Mouse (Mus musculus) kidney, adult 18-20 months (tissue): Measurements from ENCODE around the gene Ralgps1.

Experiments
- DNase-seq: peaks from one replicate; pipeline ENCODE4 v3.0.0; 2021

The Ralgps1 gene

DNA sequence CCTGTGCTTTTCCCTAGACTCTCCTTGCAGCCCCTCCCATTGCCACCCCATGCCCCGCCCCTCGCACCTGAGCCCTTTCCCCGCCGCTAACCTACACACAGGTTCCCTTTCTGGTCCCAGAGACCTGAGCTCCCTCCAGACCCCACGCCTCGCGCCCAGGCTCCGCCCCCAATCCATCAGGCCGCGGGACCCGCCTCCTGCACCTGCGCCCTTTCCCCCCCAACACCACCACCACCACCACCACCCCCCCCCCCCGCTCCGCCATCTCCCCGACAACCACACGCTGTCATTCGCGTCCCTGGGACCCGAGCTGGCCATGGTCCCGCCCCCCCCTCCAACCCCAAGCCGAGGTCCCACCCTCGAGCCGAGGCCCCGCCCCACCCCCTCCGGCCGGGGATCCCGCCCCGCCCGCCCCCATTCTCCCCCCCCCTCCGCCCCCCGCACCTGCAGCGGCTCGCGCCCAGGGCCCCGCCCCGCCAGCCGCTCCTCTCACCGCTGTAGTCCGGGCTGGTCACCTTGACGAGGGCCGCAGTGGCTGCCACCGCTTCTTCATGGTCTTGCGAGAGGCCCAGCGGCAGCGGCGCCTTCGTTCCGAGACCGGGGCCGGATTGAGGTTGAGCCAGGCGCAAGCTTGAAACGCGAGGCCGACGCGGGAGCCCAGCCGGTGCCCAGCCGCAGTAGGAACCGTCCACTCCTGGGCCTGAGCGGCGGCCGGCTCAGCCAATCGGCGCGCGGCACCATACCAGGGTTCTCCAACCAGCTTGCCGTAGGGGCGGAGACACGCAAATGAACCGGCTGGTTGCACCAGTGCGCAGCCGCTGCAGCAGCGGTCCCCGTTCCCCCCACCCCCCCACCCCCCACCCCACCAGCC is at the start of gene Ralgps1:
Gene Ralgps1, minus strand, starts transcription at position 710 of the 871 bp plus-strand sequence.
- DNase-seq, result peak; percentile 98

GRCm38 (mm10) chr2:33417454-33417853 is 46.2 kb upstream of the Ralgps1 start:
- DNase-seq, result no peak

DNA sequence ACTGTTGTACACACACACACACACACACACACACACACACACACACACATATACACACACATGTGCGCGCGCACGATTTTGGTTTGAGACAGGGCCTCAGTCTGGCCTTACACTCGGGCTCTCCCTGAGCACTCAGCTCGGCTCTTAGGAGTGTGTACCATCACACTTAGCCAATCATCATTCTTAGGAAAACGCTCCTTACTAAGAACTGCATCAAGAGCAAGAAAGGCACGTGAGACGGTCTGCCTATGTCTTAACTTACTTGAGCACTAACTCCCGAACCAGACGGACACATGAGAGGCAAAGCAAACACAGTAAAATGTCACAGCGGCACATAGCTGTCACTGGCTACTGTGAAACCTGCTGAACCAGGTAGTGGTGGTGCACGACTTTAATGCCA is 42.7 kb upstream of the Ralgps1 start:
- DNase-seq, result no peak

- DNase-seq, result no peak
Observed at GRCm38 (mm10) chr2:33412111-33412510, 40.8 kb upstream of the Ralgps1 start.

GRCm38 (mm10) chr2:33403511-33404003 is 32.3 kb upstream of the Ralgps1 start:
- no peak for DNase-seq

DNA sequence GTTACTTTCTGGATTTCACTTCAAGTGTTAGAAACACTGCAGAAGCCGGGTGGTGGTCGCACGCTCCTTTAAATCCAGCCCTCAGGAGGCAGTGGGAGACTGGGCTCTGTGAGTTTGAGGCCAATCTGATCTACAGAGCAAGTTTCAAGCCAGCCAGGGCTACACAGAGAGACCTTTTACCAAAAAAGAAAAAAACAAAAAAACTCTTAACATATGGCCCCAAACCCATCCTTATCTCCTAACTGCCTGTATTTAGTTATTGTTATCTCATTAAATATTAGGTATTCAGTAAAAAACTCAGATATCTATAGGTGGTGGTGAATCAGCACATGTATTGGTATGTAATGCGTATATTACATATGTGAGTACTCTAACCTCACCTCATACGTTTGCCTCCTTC is 31.4 kb upstream of the Ralgps1 start:
- no peak for DNase-seq

DNA sequence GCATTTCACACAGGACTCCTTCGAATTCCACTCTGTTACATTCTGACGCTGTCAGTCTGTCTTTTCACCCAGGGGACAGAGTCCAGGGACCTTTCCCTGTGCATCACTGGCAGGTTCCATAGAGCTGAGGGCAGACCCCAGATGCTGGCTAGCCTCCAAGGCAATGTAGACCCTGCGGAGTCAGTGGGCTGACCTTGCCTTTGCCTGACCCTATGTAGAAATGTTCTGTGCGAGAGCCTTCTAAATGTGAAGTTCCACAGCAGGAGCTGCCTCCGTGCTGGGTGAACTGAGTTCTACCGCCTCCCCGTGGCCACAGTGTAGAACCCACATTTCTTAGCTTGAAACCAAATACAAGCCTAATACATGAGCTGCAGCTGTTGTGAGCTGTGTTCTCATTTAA is 30.9 kb upstream of the Ralgps1 start:
- peak; percentile 69 for DNase-seq

GRCm38 (mm10) chr2:33401217-33401616 is 29.9 kb upstream of the Ralgps1 start:
- DNase-seq, result peak; percentile 34

- DNase-seq, result no peak
Observed at GRCm38 (mm10) chr2:33400541-33400940, 29.3 kb upstream of the Ralgps1 start.

DNA sequence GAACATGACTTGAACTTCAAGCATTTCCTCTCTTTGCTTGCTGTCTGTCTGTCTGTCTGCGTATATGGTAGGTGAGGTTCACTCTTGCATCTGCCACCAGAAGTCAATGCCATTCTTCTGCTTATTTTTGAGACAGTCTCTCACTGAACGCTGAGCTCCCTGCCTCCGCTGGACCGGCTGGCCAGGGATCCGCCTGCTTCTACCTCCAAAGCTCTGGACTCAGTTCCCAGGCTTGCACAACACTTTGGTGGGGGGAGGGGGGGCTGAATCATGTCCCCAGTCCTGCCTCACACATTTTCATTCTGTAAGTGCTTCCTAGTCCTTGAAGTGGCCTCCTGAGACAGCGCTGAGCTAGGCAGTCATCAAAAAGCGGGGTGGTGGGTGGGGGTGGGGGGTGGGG is 27.8 kb upstream of the Ralgps1 start:
- no peak for DNase-seq

- no peak for DNase-seq
Observed at GRCm38 (mm10) chr2:33397036-33397435, 25.8 kb upstream of the Ralgps1 start.

DNA sequence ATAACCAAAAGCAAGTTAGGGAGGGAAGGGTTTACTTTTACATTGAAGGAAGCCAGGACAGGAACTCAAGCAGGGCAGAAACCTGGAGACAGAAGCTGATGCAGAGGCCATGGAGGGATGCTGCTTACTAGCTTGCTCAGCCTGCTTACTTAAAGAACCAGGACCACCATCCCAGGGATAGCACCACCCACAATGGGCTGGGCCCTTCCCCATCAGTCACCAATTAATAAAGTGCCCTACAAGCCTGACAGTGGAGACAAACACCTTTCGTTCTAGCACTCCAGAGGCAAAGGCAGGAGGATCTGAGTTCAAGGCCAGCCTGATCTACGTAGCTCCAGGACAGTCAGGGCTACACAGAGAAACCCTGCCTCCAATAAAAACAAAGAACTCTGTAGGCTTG is 23.8 kb upstream of the Ralgps1 start:
- no peak for DNase-seq

GRCm38 (mm10) chr2:33393951-33394635 is 22.8 kb upstream of the Ralgps1 start:
- DNase-seq, result no peak

GRCm38 (mm10) chr2:33393021-33393420 is 21.7 kb upstream of the Ralgps1 start:
- no peak for DNase-seq

- DNase-seq, result no peak
Observed at GRCm38 (mm10) chr2:33371648-33372408, 542 bp upstream of the Ralgps1 start.

- DNase-seq, result no peak
Observed at GRCm38 (mm10) chr2:33370276-33370776, 960 bp downstream of the Ralgps1 start.

DNA sequence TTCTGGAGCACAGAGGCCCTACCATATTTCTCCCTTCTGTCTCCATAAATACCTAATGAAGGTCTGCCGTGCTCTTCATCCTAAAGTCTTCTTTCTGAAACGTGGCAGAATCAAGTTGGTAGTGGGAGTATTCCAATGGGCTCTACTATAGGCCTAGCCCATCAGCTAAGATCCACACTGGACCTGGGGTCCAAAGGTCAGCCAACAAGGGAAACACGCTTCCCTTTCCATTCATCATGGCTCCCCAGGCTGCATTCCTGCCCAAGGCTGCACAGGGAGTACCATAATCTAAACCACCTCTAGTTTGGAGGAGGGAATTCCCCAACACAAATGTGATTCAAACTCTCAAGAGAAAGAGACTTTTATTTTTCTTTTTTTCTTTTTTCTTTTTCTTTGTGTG is 1.8 kb downstream of the Ralgps1 start:
- no peak for DNase-seq

GRCm38 (mm10) chr2:33368486-33368885 is 2.8 kb downstream of the Ralgps1 start:
- no peak for DNase-seq

- DNase-seq, result no peak
Observed at GRCm38 (mm10) chr2:33365703-33366471, 5.4 kb downstream of the Ralgps1 start.

DNA sequence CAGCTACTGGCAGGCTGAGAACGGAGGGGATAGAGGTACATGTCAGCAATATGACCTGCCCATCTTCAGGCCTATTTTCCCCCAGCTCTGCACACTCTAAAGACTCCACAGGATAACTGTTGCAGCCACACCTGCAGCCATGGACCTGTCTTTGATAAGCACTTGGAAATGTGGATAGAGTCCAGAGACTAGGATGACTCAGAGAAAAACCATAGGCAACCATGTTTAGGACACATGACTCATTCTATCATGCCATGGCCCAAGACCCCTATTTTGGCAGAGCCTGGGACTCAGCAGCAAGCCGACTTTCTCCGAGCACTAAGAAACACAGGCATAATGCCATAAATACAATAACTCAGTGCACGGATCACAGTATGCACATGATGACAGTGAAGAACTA is 6.6 kb downstream of the Ralgps1 start:
- DNase-seq, result no peak

- peak; percentile 43 for DNase-seq
Observed at GRCm38 (mm10) chr2:33363890-33364289, 7.4 kb downstream of the Ralgps1 start.

DNA sequence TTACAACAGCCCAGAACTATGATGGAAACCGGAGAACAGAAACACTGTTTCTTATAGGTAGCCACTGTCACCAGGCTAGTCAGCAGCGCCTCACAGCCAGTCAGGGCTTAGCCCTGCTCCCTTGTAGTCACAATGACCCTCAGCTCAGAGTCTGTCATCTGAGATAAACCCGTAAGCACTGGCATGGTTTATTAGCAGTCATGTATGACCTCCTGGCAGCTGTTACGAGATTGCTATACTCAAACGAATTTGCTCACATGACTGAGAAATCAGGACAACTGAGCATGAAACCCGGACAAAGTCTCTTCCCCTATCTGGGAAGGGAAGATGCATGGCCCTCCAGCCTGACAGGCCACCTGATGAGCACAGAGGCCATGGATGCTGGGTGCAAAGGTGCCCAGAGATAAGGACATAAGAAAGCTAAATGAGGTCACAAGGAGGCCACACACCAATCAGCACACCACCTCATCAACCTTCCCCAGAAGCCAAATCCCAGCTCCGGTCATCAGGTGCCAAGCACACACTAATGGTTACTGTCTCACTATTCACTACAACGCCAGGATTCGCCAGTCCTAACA is 10.1 kb downstream of the Ralgps1 start:
- DNase-seq, result no peak
